Mouse (Mus musculus): ENCODE results near the gene Gm44805. TPM values are rescaled to one million over a fixed set of nuclear protein-coding genes. Genes with fewer than 3 reads are reported as not detected.

Gm44805 gene
- polyA plus RNA-seq, 1 experiment = not detected

DNA sequence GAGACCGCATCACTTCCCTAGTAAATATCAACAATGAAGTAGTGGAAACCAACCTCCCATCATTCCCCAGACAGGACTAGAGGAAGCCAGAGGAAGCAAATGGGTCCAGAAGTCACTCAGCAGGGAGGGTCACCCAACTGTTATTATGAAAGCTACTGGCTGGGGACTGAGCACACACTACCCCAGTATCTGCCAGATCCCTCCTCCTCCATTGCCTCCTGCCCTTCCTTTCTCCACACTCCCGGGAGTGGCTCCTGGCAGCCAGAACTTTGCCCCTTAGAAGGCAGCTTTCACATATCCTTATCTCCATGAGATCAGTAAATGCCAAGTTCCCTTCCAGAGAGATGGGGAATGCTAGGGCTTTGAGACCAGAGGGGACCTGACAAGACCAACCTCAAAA is 57.8 kb downstream of the Gm44805 start:
- TF ChIP-seq GATA1 (IDR thresholded peaks at IDR 0.05; ENCODE audit: borderline replicate concordance, low read length) (no peak), FLI1 (IDR thresholded peaks at IDR 0.05; ENCODE audit: low read length) (no peak)
- Histone ChIP-seq H3K9me3 (no peaks in the 10 kb centered on the region), H3K36me3 (replicated peaks; ENCODE audit: low read length) (peaks cover 16% of the 10 kb centered on the region)

DNA sequence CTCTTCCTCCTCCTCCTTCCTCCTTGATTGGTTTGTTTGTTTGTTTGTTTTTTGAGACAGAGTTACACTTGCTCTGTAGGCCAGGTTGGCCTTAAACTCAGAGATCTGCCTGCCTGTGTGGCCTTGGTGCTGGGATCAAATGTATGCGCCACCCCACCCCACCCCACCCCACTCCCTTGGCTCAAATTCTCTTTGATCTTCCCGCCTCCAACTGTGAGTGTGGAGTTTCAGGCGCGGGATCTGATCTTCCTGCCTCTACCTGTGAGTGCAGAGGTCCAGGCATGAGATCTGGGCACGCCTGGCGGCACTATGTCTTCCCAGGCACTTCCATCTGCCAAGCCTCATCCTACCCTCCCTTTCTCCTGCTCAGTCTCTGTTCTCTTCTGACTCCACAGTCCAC is 59.0 kb downstream of the Gm44805 start:
- Histone ChIP-seq H3K4me3 (replicated peaks) (no peak overlapping the region), H3K9me3 (no peaks in the 10 kb centered on the region), H3K4me1 (peaks cover 31% of the 10 kb centered on the region), H3K27me3 (replicated peaks) (peaks cover 3% of the 10 kb centered on the region), H3K36me3 (replicated peaks; ENCODE audit: low read length) (peaks cover 27% of the 10 kb centered on the region)
- TF ChIP-seq FLI1 (IDR thresholded peaks at IDR 0.05; ENCODE audit: low read length) (no peak), GATA1 (IDR thresholded peaks at IDR 0.05; ENCODE audit: borderline replicate concordance, low read length) (no peak)

More for the DNA sequence above, 57.8 kb downstream of the Gm44805 start:
- Histone ChIP-seq H3K27me3 (replicated peaks) (peaks cover 3% of the 10 kb centered on the region), H3K4me3 (replicated peaks) (no peak overlapping the region), H3K4me1 (peaks cover 40% of the 10 kb centered on the region)

Other genes with a start within 250 kb of the Gm44805 start
- 102 and 169 TPM in 2 replicates for gene Mark4, start 222.6 kb downstream of the Gm44805 start, polyA plus RNA-seq (2012; ENCODE audit: insufficient read depth, low replicate concordance)
- gene Exoc3l2, start 218.1 kb downstream of the Gm44805 start, polyA plus RNA-seq (2012; ENCODE audit: insufficient read depth, low replicate concordance) = 40.8 and 53.6 TPM in 2 replicates
- gene Bloc1s3, start 173.1 kb downstream of the Gm44805 start, polyA plus RNA-seq (2012; ENCODE audit: insufficient read depth, low replicate concordance) = 5.5 and 6.5 TPM in 2 replicates
- 608 and 613 TPM in 2 replicates for gene Trappc6a, start 173.0 kb downstream of the Gm44805 start, polyA plus RNA-seq (2012; ENCODE audit: insufficient read depth, low replicate concordance)
- 1.3 and 2.9 TPM in 2 replicates for gene Nkpd1, start 163.6 kb downstream of the Gm44805 start, polyA plus RNA-seq (2012; ENCODE audit: insufficient read depth, low replicate concordance)
- gene Ppp1r37, start 118.3 kb downstream of the Gm44805 start, polyA plus RNA-seq (2012; ENCODE audit: insufficient read depth, low replicate concordance) = 88.1 and 108 TPM in 2 replicates
- gene Zfp296, start 104.1 kb downstream of the Gm44805 start, polyA plus RNA-seq (2012; ENCODE audit: insufficient read depth, low replicate concordance) = 6.0 and 13.6 TPM in 2 replicates
- 30.5 and 69.9 TPM in 2 replicates for gene Gemin7, start 103.8 kb downstream of the Gm44805 start, polyA plus RNA-seq (2012; ENCODE audit: insufficient read depth, low replicate concordance)
- 109 and 265 TPM in 2 replicates for gene Clasrp, start 76.9 kb downstream of the Gm44805 start, polyA plus RNA-seq (2012; ENCODE audit: insufficient read depth, low replicate concordance)
- gene Relb, start 52.0 kb downstream of the Gm44805 start, polyA plus RNA-seq (2012; ENCODE audit: insufficient read depth, low replicate concordance) = 14.8 and 22.5 TPM in 2 replicates
- 153 and 336 TPM in 2 replicates for gene Clptm1, start 16.4 kb downstream of the Gm44805 start, polyA plus RNA-seq (2012; ENCODE audit: insufficient read depth, low replicate concordance)
- 114 TPM in 1 of 2 replicates, not detected in the other for gene Apoc2, start 3.5 kb downstream of the Gm44805 start, polyA plus RNA-seq (2012; ENCODE audit: insufficient read depth, low replicate concordance)
- gene Apoc4, start 56 bp upstream of the Gm44805 start, polyA plus RNA-seq (2012; ENCODE audit: insufficient read depth, low replicate concordance) = 7.1 and 10.7 TPM in 2 replicates
- 31.2 and 454 TPM in 2 replicates for gene Apoc1, start 11.2 kb upstream of the Gm44805 start, polyA plus RNA-seq (2012; ENCODE audit: insufficient read depth, low replicate concordance)
- 302 and 6,452 TPM in 2 replicates for gene Apoe, start 17.8 kb upstream of the Gm44805 start, polyA plus RNA-seq (2012; ENCODE audit: insufficient read depth, low replicate concordance)
- 129 and 184 TPM in 2 replicates for gene Tomm40, start 34.0 kb upstream of the Gm44805 start, polyA plus RNA-seq (2012; ENCODE audit: insufficient read depth, low replicate concordance)
- gene Nectin2, start 69.1 kb upstream of the Gm44805 start, polyA plus RNA-seq (2012; ENCODE audit: insufficient read depth, low replicate concordance) = 4.0 and 6.8 TPM in 2 replicates
- 0.58 and 1.6 TPM in 2 replicates for gene Bcam, start 89.6 kb upstream of the Gm44805 start, polyA plus RNA-seq (2012; ENCODE audit: insufficient read depth, low replicate concordance)
- not detected in 2 replicates for gene Cblc, start 115.4 kb upstream of the Gm44805 start, polyA plus RNA-seq (2012; ENCODE audit: insufficient read depth, low replicate concordance)
- 183 and 210 TPM in 2 replicates for gene Bcl3, start 141.3 kb upstream of the Gm44805 start, polyA plus RNA-seq (2012; ENCODE audit: insufficient read depth, low replicate concordance)
- 0.12 TPM in 1 of 2 replicates, not detected in the other for gene Gm19345, start 170.6 kb upstream of the Gm44805 start, polyA plus RNA-seq (2012; ENCODE audit: insufficient read depth, low replicate concordance)
- 2.0 and 6.1 TPM in 2 replicates for gene Ceacam16, start 179.9 kb upstream of the Gm44805 start, polyA plus RNA-seq (2012; ENCODE audit: insufficient read depth, low replicate concordance)
- gene Ceacam19, start 206.5 kb upstream of the Gm44805 start, polyA plus RNA-seq (2012; ENCODE audit: insufficient read depth, low replicate concordance) = not detected in 2 replicates
- 0.34 TPM in 1 of 2 replicates, not detected in the other for gene Pvr, start 239.7 kb upstream of the Gm44805 start, polyA plus RNA-seq (2012; ENCODE audit: insufficient read depth, low replicate concordance)

Measured in megakaryocyte, embryonic 14.5 days (primary cell).